Mouse (Mus musculus) gastrocnemius, adult 2 months (tissue): Measurements from ENCODE around the gene Pdzd2. TPM values are rescaled to one million over a fixed set of nuclear protein-coding genes. Genes with fewer than 3 reads are reported as not detected.

Source experiments
- DNase-seq: peaks from one replicate; pipeline ENCODE4 v3.0.0; 2022
- H3K27ac ChIP-seq: fragments of 200-600 bp; 2 replicates; pipeline ENCODE4 v1.8.1; 2022; ENCODE audit warnings: mild to moderate bottlenecking
- H3K4me3 ChIP-seq: fragments of 200-600 bp; 2 replicates; pipeline ENCODE4 v1.8.1; 2022; ENCODE audit warnings: mild to moderate bottlenecking, moderate library complexity
- CTCF ChIP-seq: fragments of 200-600 bp; IDR thresholded peaks from 2 replicates; pipeline ENCODE4 v1.8.1; 2022; ENCODE audit warnings: antibody characterized with exemption, mild to moderate bottlenecking, moderate library complexity
- intact Hi-C: fragments of 180-260 bp; cut with DNase I; formaldehyde crosslinking; loops from one replicate; pipeline ENCODE4 v1.15.1; 2025
- total RNA-seq, 2 experiments: library from RNA; stranded (reverse); gene quantifications; 2 replicates each; pipeline ENCODE4 v1.2.3; 2021

Gene Pdzd2
- total RNA-seq, 2 experiments from 2014 or later = 17.0 to 23.8 TPM

- intact Hi-C loops = no loop called here
- no peak for TF ChIP-seq CTCF
- no peak overlapping the region for H3K4me3 ChIP-seq
- no peak overlapping the region for H3K27ac ChIP-seq
- no peak for DNase-seq
Measured at GRCm38 (mm10) chr15:12757757-12758156, 18.0 kb upstream of the Pdzd2 start.

GRCm38 (mm10) chr15:12753201-12753600 lies 13.5 kb upstream of the Pdzd2 start:
- no peak overlapping the region for H3K27ac ChIP-seq
- no peak for TF ChIP-seq CTCF
- no peak for DNase-seq
- intact Hi-C loops = no loop called here
- H3K4me3 ChIP-seq = no peak overlapping the region

- DNase-seq = no peak
- intact Hi-C loops = no loop called here
- Histone ChIP-seq H3K27ac (no peak overlapping the region), H3K4me3 (no peak overlapping the region)
- TF ChIP-seq CTCF = no peak
Measured at GRCm38 (mm10) chr15:12750963-12751362, 11.2 kb upstream of the Pdzd2 start.

GRCm38 (mm10) chr15:12749549-12750301 lies 10.0 kb upstream of the Pdzd2 start:
- H3K4me3 ChIP-seq = no peak overlapping the region
- intact Hi-C loops = no loop called here
- no peak overlapping the region for H3K27ac ChIP-seq
- TF ChIP-seq CTCF = no peak
- peak; percentile 34 for DNase-seq

- TF ChIP-seq CTCF = no peak
- no peak for DNase-seq
- no peak overlapping the region for H3K4me3 ChIP-seq
- no peak overlapping the region for H3K27ac ChIP-seq
- intact Hi-C loops = no loop called here
Measured at GRCm38 (mm10) chr15:12742117-12742906, 2.6 kb upstream of the Pdzd2 start.

GRCm38 (mm10) chr15:12738301-12739093 lies 1.2 kb downstream of the Pdzd2 start:
- no peak for TF ChIP-seq CTCF
- H3K27ac ChIP-seq = no peak overlapping the region
- intact Hi-C loops = no loop called here
- DNase-seq = no peak
- peak overlapping the region; percentile 82 for H3K4me3 ChIP-seq

- intact Hi-C loops = no loop called here
- no peak for DNase-seq
- Histone ChIP-seq H3K4me3 (no peak overlapping the region), H3K27ac (no peak overlapping the region)
- TF ChIP-seq CTCF = no peak
Measured at GRCm38 (mm10) chr15:12735208-12735607, 4.5 kb downstream of the Pdzd2 start.

- DNase-seq = no peak
- intact Hi-C loops = no loop called here
- TF ChIP-seq CTCF = no peak
- Histone ChIP-seq H3K4me3 (no peak overlapping the region), H3K27ac (no peak overlapping the region)
Measured at GRCm38 (mm10) chr15:12734221-12734620, 5.5 kb downstream of the Pdzd2 start.

- H3K27ac ChIP-seq = no peak overlapping the region
- DNase-seq = peak; percentile 48
Measured at GRCm38 (mm10) chr15:12732613-12733012, 7.1 kb downstream of the Pdzd2 start.

GRCm38 (mm10) chr15:12728381-12728780 lies 11.3 kb downstream of the Pdzd2 start:
- intact Hi-C loops = no loop called here
- Histone ChIP-seq H3K27ac (no peak overlapping the region), H3K4me3 (no peak overlapping the region)
- no peak for TF ChIP-seq CTCF
- DNase-seq = no peak

More at GRCm38 (mm10) chr15:12732613-12733012, 7.1 kb downstream of the Pdzd2 start:
- H3K4me3 ChIP-seq = no peak overlapping the region
- intact Hi-C loops = no loop called here
- no peak for TF ChIP-seq CTCF

GRCm38 (mm10) chr15:12725256-12725655 lies 14.5 kb downstream of the Pdzd2 start:
- intact Hi-C loops = no loop called here
- TF ChIP-seq CTCF = no peak
- H3K4me3 ChIP-seq = no peak overlapping the region
- no peak for DNase-seq
- no peak overlapping the region for H3K27ac ChIP-seq

- Histone ChIP-seq H3K4me3 (no peak overlapping the region), H3K27ac (peak overlapping the region; percentile 69)
- no peak for TF ChIP-seq CTCF
- peak; percentile 67 for DNase-seq
- intact Hi-C loops = no loop called here
Measured at GRCm38 (mm10) chr15:12721684-12722500, 17.8 kb downstream of the Pdzd2 start.
